Mouse (Mus musculus): ENCODE data around the gene Dock9. TPM values are rescaled to one million over a fixed set of nuclear protein-coding genes. Genes with fewer than 3 reads are reported as not detected.
A peak's percentile ranks its signal among the peaks of the same experiment; 100 is the strongest.

The Dock9 gene
- polyA plus RNA-seq, 1 experiment from 2014 or later, result 15.7 TPM

GRCm38 (mm10) chr14:121824322-121825103 lies 26.9 kb upstream of the Dock9 start:
- no peaks in the 10 kb centered on the region for H3K36me3 ChIP-seq (ENCODE audit: control insufficient read depth, insufficient read depth, low read length)
- peak overlapping the region; percentile 72 for H3K27ac ChIP-seq (ENCODE audit: low read length)
- H3K27me3 ChIP-seq (ENCODE audit: control insufficient read depth, insufficient read depth, low read length), result no peaks in the 10 kb centered on the region
- H3K4me3 ChIP-seq (replicated peaks; ENCODE audit: low read length), result no peak overlapping the region
- H3K4me2 ChIP-seq (ENCODE audit: low read depth, low read length), result 0 out of 2 replicates have a peak overlapping the region, but pooled peaks have one; percentile 21
- H3K9ac ChIP-seq (ENCODE audit: low read length), result no peak overlapping the region
- WGBS, result 50% methylated on average over 11 of the region's 11 CpGs
- no peaks in the 10 kb centered on the region for H3K9me3 ChIP-seq (replicated peaks; ENCODE audit: control insufficient read depth, low read length)
- peak; percentile 82 for ATAC-seq (ENCODE audit: insufficient read depth, low FRiP score)
- H3K4me1 ChIP-seq (ENCODE audit: control insufficient read depth, insufficient read depth, low read length), result peaks cover 9% of the 10 kb centered on the region

DNA sequence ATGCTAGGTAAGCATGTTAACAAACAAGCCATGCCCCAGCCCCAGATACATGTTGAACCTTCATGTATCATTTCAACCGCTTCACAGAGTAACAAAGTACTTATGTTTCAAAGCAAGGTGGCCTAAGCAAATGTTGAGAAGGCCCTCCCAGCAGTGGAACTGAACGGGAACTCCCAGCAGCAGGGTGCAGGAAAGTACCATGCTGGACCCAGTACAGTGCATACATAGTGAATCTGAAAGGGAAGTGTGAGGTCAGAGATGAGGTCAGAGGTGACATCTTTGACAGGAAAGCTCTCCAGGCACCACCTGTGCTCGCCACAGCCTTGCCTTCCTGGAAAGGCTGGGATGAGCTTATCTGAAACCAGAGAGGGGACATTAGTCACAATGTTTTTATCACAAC lies 25.4 kb upstream of the Dock9 start:
- Histone ChIP-seq H3K9ac (ENCODE audit: low read length) (no peak overlapping the region), H3K36me3 (ENCODE audit: control insufficient read depth, insufficient read depth, low read length) (no peaks in the 10 kb centered on the region), H3K9me3 (replicated peaks; ENCODE audit: control insufficient read depth, low read length) (no peaks in the 10 kb centered on the region), H3K4me1 (ENCODE audit: control insufficient read depth, insufficient read depth, low read length) (peaks cover 9% of the 10 kb centered on the region), H3K27me3 (ENCODE audit: control insufficient read depth, insufficient read depth, low read length) (no peaks in the 10 kb centered on the region), H3K27ac (ENCODE audit: low read length) (no peak overlapping the region), H3K4me3 (replicated peaks; ENCODE audit: low read length) (no peak overlapping the region), H3K4me2 (ENCODE audit: low read depth, low read length) (no peak overlapping the region)
- 65% methylated on average over 3 of the region's 3 CpGs for WGBS
- no peak for ATAC-seq (ENCODE audit: insufficient read depth, low FRiP score)

GRCm38 (mm10) chr14:121822506-121822905 lies 24.9 kb upstream of the Dock9 start:
- H3K4me3 ChIP-seq (replicated peaks; ENCODE audit: low read length), result no peak overlapping the region
- H3K4me2 ChIP-seq (ENCODE audit: low read depth, low read length), result no peak overlapping the region
- 74% methylated on average over 8 of the region's 8 CpGs for WGBS

GRCm38 (mm10) chr14:121806791-121807190 lies 9.2 kb upstream of the Dock9 start:
- Histone ChIP-seq H3K4me2 (ENCODE audit: low read depth, low read length) (no peak overlapping the region), H3K27me3 (ENCODE audit: control insufficient read depth, insufficient read depth, low read length) (no peaks in the 10 kb centered on the region), H3K9me3 (replicated peaks; ENCODE audit: control insufficient read depth, low read length) (0 out of 2 replicates have a peak, but pooled peaks cover 6% of the 10 kb centered on the region), H3K4me1 (ENCODE audit: control insufficient read depth, insufficient read depth, low read length) (no peaks in the 10 kb centered on the region), H3K4me3 (replicated peaks; ENCODE audit: low read length) (no peak overlapping the region), H3K9ac (ENCODE audit: low read length) (no peak overlapping the region), H3K36me3 (ENCODE audit: control insufficient read depth, insufficient read depth, low read length) (no peaks in the 10 kb centered on the region), H3K27ac (ENCODE audit: low read length) (no peak overlapping the region)
- no peak for ATAC-seq (ENCODE audit: insufficient read depth, low FRiP score)
- 54% methylated on average over 4 of the region's 4 CpGs for WGBS

More at GRCm38 (mm10) chr14:121822506-121822905, 24.9 kb upstream of the Dock9 start:
- no peak for ATAC-seq (ENCODE audit: insufficient read depth, low FRiP score)
- Histone ChIP-seq H3K4me1 (ENCODE audit: control insufficient read depth, insufficient read depth, low read length) (peaks cover 9% of the 10 kb centered on the region), H3K36me3 (ENCODE audit: control insufficient read depth, insufficient read depth, low read length) (no peaks in the 10 kb centered on the region), H3K27ac (ENCODE audit: low read length) (no peak overlapping the region), H3K27me3 (ENCODE audit: control insufficient read depth, insufficient read depth, low read length) (no peaks in the 10 kb centered on the region), H3K9ac (ENCODE audit: low read length) (no peak overlapping the region), H3K9me3 (replicated peaks; ENCODE audit: control insufficient read depth, low read length) (no peaks in the 10 kb centered on the region)

DNA sequence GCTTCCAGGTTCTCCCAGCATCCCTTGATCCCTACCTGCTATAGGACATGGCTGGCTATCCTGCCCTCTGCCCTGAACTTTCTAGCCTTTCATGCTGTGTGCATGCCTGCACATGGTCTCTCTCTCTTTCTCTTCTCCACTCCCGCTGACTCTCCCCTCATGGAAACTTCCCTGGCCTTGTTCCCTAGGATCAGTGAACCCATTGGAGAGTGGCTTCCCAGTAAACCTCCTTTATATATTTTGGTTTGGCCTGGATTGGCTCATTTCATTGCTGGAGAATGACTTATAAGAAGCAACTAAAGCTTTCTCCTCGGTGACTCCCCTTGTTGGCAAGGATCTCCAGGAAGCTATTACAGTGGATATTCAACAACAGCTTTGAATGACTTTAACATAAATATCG lies 8.7 kb upstream of the Dock9 start:
- Histone ChIP-seq H3K4me1 (ENCODE audit: control insufficient read depth, insufficient read depth, low read length) (no peaks in the 10 kb centered on the region), H3K4me2 (ENCODE audit: low read depth, low read length) (no peak overlapping the region), H3K27ac (ENCODE audit: low read length) (no peak overlapping the region; the same call in 1 of the 2 replicates), H3K9me3 (replicated peaks; ENCODE audit: control insufficient read depth, low read length) (0 out of 2 replicates have a peak, but pooled peaks cover 6% of the 10 kb centered on the region), H3K9ac (ENCODE audit: low read length) (no peak overlapping the region), H3K36me3 (ENCODE audit: control insufficient read depth, insufficient read depth, low read length) (no peaks in the 10 kb centered on the region), H3K27me3 (ENCODE audit: control insufficient read depth, insufficient read depth, low read length) (no peaks in the 10 kb centered on the region), H3K4me3 (replicated peaks; ENCODE audit: low read length) (no peak overlapping the region)
- WGBS, result 56% methylated on average over 3 of the region's 3 CpGs
- no peak for ATAC-seq (ENCODE audit: insufficient read depth, low FRiP score)

GRCm38 (mm10) chr14:121804461-121804860 lies 6.8 kb upstream of the Dock9 start:
- Histone ChIP-seq H3K4me1 (ENCODE audit: control insufficient read depth, insufficient read depth, low read length) (no peaks in the 10 kb centered on the region), H3K4me3 (replicated peaks; ENCODE audit: low read length) (no peak overlapping the region), H3K27ac (ENCODE audit: low read length) (no peak overlapping the region), H3K36me3 (ENCODE audit: control insufficient read depth, insufficient read depth, low read length) (no peaks in the 10 kb centered on the region), H3K9me3 (replicated peaks; ENCODE audit: control insufficient read depth, low read length) (no peaks in the 10 kb centered on the region), H3K27me3 (ENCODE audit: control insufficient read depth, insufficient read depth, low read length) (no peaks in the 10 kb centered on the region), H3K9ac (ENCODE audit: low read length) (no peak overlapping the region), H3K4me2 (ENCODE audit: low read depth, low read length) (no peak overlapping the region)
- ATAC-seq (ENCODE audit: insufficient read depth, low FRiP score), result no peak
- 87% methylated on average over 4 of the region's 4 CpGs for WGBS

- H3K4me3 ChIP-seq (replicated peaks; ENCODE audit: low read length), result no peak overlapping the region
- WGBS, result 27% methylated on average over 2 of the region's 2 CpGs
These were observed 3.3 kb upstream of the Dock9 start for GRCm38 (mm10) chr14:121800962-121801361.

DNA sequence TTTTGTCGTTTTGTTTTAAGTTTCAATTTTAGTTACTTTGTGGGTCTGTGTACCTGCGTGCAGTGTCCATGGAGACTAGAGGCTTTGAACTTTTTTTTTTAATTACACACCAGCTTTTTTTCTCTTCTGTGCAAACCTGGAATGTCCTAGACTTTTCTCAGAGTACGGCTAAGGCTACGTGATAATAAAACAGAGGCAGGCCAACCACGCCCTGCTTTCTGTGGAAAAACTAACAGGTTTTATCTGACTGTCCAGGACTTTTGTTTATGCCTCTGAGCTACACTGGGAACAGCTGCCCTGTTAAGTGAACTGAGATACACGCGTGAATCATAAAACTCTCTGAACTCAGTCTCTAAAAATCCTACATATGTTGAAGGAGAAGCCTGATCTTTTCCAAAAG lies 1.5 kb upstream of the Dock9 start:
- H3K4me2 ChIP-seq (ENCODE audit: low read depth, low read length), result peak overlapping the region; percentile 88
- peak overlapping the region; percentile 91 for H3K27ac ChIP-seq (ENCODE audit: low read length)
- no peaks in the 10 kb centered on the region for H3K9me3 ChIP-seq (replicated peaks; ENCODE audit: control insufficient read depth, low read length)

More at GRCm38 (mm10) chr14:121800962-121801361, 3.3 kb upstream of the Dock9 start:
- ATAC-seq (ENCODE audit: insufficient read depth, low FRiP score), result no peak
- H3K4me1 ChIP-seq (ENCODE audit: control insufficient read depth, insufficient read depth, low read length), result peaks cover 8% of the 10 kb centered on the region
- no peak overlapping the region for H3K4me2 ChIP-seq (ENCODE audit: low read depth, low read length)
- no peaks in the 10 kb centered on the region for H3K27me3 ChIP-seq (ENCODE audit: control insufficient read depth, insufficient read depth, low read length)
- H3K36me3 ChIP-seq (ENCODE audit: control insufficient read depth, insufficient read depth, low read length), result no peaks in the 10 kb centered on the region
- no peak overlapping the region for H3K9ac ChIP-seq (ENCODE audit: low read length)
- no peaks in the 10 kb centered on the region for H3K9me3 ChIP-seq (replicated peaks; ENCODE audit: control insufficient read depth, low read length)
- no peak overlapping the region for H3K27ac ChIP-seq (ENCODE audit: low read length)

DNA sequence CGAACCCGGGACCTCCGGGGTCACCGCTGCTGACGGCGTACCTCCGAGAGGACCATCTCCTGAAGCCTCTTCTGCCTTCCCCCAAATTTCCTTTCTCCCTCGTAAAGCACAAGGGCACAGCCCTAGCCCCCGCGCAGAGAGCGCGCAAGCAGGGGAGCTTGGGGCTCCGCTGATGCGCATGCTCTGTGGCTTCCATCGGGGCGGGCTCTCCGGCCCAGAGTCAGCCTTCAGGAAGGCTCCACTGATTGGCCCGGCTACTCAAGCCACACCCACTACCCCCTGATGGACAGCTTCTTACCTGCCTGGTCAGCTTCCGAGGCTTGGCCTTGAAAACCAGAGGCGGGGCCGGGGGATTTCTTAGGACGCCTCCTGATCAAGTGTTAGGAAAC lies 768 bp upstream of the Dock9 start:
- Histone ChIP-seq H3K4me3 (replicated peaks; ENCODE audit: low read length) (peak overlapping the region; percentile 80), H3K9me3 (replicated peaks; ENCODE audit: control insufficient read depth, low read length) (no peaks in the 10 kb centered on the region), H3K9ac (ENCODE audit: low read length) (peak overlapping the region; percentile 84), H3K36me3 (ENCODE audit: control insufficient read depth, insufficient read depth, low read length) (no peaks in the 10 kb centered on the region), H3K27ac (ENCODE audit: low read length) (peak overlapping the region; percentile 91), H3K4me1 (ENCODE audit: control insufficient read depth, insufficient read depth, low read length) (peaks cover 8% of the 10 kb centered on the region), H3K27me3 (ENCODE audit: control insufficient read depth, insufficient read depth, low read length) (no peaks in the 10 kb centered on the region), H3K4me2 (ENCODE audit: low read depth, low read length) (peak overlapping the region; percentile 88)
- 0% methylated on average over 22 of the region's 22 CpGs for WGBS
- peak; percentile 88 for ATAC-seq (ENCODE audit: insufficient read depth, low FRiP score)

More for the DNA sequence above, 1.5 kb upstream of the Dock9 start:
- Histone ChIP-seq H3K9ac (ENCODE audit: low read length) (no peak overlapping the region), H3K27me3 (ENCODE audit: control insufficient read depth, insufficient read depth, low read length) (no peaks in the 10 kb centered on the region), H3K4me3 (replicated peaks; ENCODE audit: low read length) (no peak overlapping the region; the same call in 1 of the 2 replicates), H3K4me1 (ENCODE audit: control insufficient read depth, insufficient read depth, low read length) (peaks cover 8% of the 10 kb centered on the region), H3K36me3 (ENCODE audit: control insufficient read depth, insufficient read depth, low read length) (no peaks in the 10 kb centered on the region)
- no peak for ATAC-seq (ENCODE audit: insufficient read depth, low FRiP score)
- 42% methylated on average over 7 of the region's 7 CpGs for WGBS
